Mouse (Mus musculus): Measurements from ENCODE around the gene Gm4969. TPM values are rescaled to one million over a fixed set of nuclear protein-coding genes. Genes with fewer than 3 reads are reported as not detected.

The Gm4969 gene
- polyA plus RNA-seq, 1 experiment from 2014 or later, result 2.2 TPM

DNA sequence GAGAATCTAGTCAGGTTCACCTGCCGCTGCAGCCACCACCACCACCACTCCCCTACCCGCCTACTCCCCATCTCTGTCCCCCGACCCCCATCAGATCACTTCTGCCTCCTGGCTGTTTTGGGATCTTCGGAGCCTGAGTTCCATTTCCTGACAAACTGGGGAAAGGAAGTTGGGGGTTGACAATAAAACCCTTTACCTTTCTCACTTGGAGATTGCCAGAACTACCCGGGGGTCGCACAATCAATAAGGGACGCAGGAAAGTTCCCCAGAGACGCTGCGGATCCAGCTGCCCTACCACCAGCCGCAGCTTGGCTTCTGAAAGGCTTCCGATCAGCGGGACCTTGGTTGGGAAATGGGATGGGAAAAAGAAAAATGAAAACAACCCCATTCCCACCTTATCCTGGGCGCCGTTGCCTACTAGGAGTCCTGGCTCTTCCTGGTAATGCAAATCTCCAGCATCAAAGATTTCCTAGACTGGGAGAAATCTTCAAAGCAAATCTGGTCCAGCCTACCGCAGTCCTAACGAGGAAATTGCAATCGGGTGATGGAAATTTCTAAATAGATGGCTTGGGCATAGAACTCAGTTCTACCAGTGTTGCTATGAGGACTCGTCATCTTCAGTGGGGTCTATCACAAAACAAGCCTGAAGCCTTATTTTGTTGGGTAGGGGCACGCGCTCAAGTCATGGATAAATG is 30.2 kb upstream of the Gm4969 start:
- WGBS (ENCODE audit: insufficient replicate concordance), result 14% methylated on average over 20 of the region's 20 CpGs
- Histone ChIP-seq H3K4me2 (peak overlapping the region; percentile 79), H3K9ac (ENCODE audit: low read depth, low read length) (peak overlapping the region; percentile 66), H3K4me1 (ENCODE audit: control insufficient read depth, insufficient read depth, low read length) (peaks cover 14% of the 10 kb centered on the region), H3K27me3 (ENCODE audit: control insufficient read depth, insufficient read depth, low read length) (no peaks in the 10 kb centered on the region), H3K27ac (ENCODE audit: low read depth, low read length) (peak overlapping the region; percentile 73; the same call in 1 of the 2 replicates), H3K4me3 (ENCODE audit: low read depth, low read length) (peak overlapping the region; percentile 70), H3K9me3 (replicated peaks; ENCODE audit: control insufficient read depth, low read length) (no peaks in the 10 kb centered on the region), H3K36me3 (ENCODE audit: control insufficient read depth, insufficient read depth, low read length) (peaks cover 14% of the 10 kb centered on the region)
- ATAC-seq (replicated peaks; ENCODE audit: insufficient number of reproducible peaks, low FRiP score, low TSS enrichment), result no peak

DNA sequence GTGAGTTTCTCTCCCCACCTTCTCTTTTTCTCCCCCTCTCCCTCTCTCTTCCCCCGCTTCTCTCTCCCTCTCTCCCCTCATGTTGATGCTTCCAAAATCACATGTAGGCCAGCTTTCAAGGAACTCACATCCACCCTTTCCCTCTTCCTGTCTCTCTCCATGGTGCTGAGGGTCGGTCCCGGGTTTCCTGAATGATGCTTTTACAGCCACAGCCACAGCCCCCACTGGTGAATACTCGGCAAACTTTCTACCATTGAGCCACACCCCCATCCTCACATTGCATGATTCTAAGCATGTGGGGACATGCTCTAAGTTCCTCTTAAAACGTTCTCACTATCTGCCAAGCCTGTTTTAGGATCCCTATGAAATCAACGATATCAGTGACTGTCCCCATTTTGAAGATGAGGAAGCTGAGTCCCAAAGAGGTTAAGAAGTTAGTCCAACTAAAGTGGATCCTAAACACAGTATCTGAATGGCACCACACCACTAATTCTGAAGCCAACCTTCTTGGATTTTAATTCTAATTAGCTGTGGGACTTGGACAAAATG is 29.4 kb upstream of the Gm4969 start:
- no peaks in the 10 kb centered on the region for H3K27me3 ChIP-seq (ENCODE audit: control insufficient read depth, insufficient read depth, low read length)
- no peak overlapping the region; the same call in 1 of the 2 replicates for H3K4me2 ChIP-seq
- 46% methylated on average over 6 of the region's 6 CpGs for WGBS (ENCODE audit: insufficient replicate concordance)
- no peak overlapping the region for H3K27ac ChIP-seq (ENCODE audit: low read depth, low read length)
- no peaks in the 10 kb centered on the region for H3K9me3 ChIP-seq (replicated peaks; ENCODE audit: control insufficient read depth, low read length)
- H3K9ac ChIP-seq (ENCODE audit: low read depth, low read length), result no peak overlapping the region
- peaks cover 14% of the 10 kb centered on the region for H3K4me1 ChIP-seq (ENCODE audit: control insufficient read depth, insufficient read depth, low read length)
- peaks cover 7% of the 10 kb centered on the region; the same call in 1 of the 2 replicates for H3K36me3 ChIP-seq (ENCODE audit: control insufficient read depth, insufficient read depth, low read length)
- no peak for ATAC-seq (replicated peaks; ENCODE audit: insufficient number of reproducible peaks, low FRiP score, low TSS enrichment)
- H3K4me3 ChIP-seq (ENCODE audit: low read depth, low read length), result no peak overlapping the region

DNA sequence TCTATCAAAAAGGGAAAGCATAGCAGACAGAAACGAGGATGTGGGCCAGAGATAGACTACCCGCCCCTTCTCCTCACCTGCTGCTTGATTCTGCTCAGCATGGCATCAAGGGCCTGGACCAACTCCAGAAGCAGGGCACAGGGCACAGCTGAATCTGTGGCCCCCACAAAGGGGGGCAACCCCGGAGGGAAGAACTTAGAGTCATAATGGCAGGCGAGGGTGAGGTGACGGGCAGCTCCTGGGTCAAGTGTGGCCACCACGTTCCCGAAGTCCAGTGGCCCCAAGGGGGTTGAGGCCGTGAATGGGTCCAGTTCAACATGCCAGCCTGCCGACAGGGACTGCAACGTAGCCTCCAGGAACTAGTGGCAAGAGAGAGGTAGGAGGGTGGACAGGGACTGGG is 28.6 kb upstream of the Gm4969 start:
- no peak overlapping the region for H3K4me2 ChIP-seq
- peaks cover 5% of the 10 kb centered on the region; the same call in 1 of the 2 replicates for H3K36me3 ChIP-seq (ENCODE audit: control insufficient read depth, insufficient read depth, low read length)
- H3K4me3 ChIP-seq (ENCODE audit: low read depth, low read length), result no peak overlapping the region
- no peaks in the 10 kb centered on the region for H3K27me3 ChIP-seq (ENCODE audit: control insufficient read depth, insufficient read depth, low read length)
- no peak overlapping the region for H3K27ac ChIP-seq (ENCODE audit: low read depth, low read length)
- H3K9ac ChIP-seq (ENCODE audit: low read depth, low read length), result no peak overlapping the region
- no peak for ATAC-seq (replicated peaks; ENCODE audit: insufficient number of reproducible peaks, low FRiP score, low TSS enrichment)
- no peaks in the 10 kb centered on the region for H3K9me3 ChIP-seq (replicated peaks; ENCODE audit: control insufficient read depth, low read length)
- 85% methylated on average over 10 of the region's 10 CpGs for WGBS (ENCODE audit: insufficient replicate concordance)
- H3K4me1 ChIP-seq (ENCODE audit: control insufficient read depth, insufficient read depth, low read length), result peaks cover 14% of the 10 kb centered on the region

DNA sequence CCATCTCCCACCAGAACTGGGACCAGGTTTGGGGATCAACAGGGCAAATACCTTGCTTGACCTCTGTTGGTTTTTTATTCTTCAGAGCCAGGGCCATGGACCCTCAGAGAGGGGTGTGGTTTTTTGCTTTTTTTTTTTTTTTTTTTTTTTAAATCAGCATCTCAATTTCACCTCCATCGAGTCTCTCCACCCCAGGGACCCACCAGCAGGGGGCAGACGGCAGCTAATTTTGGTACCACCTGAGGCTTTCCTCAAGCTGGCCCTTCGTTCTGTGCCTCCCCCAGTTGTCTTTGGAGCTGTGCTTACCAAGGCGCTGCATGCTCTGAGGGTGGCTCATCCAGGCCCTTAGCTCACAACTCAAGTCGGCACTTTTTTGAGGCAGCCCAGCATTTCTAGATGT is 19.2 kb upstream of the Gm4969 start:
- Histone ChIP-seq H3K9ac (ENCODE audit: low read depth, low read length) (no peak overlapping the region), H3K27me3 (ENCODE audit: control insufficient read depth, insufficient read depth, low read length) (no peaks in the 10 kb centered on the region), H3K36me3 (ENCODE audit: control insufficient read depth, insufficient read depth, low read length) (peaks cover 32% of the 10 kb centered on the region), H3K9me3 (replicated peaks; ENCODE audit: control insufficient read depth, low read length) (no peaks in the 10 kb centered on the region), H3K27ac (ENCODE audit: low read depth, low read length) (no peak overlapping the region), H3K4me3 (ENCODE audit: low read depth, low read length) (no peak overlapping the region), H3K4me2 (no peak overlapping the region), H3K4me1 (ENCODE audit: control insufficient read depth, insufficient read depth, low read length) (no peaks in the 10 kb centered on the region)
- no peak for ATAC-seq (replicated peaks; ENCODE audit: insufficient number of reproducible peaks, low FRiP score, low TSS enrichment)
- 47% methylated on average over 5 of the region's 5 CpGs for WGBS (ENCODE audit: insufficient replicate concordance)

DNA sequence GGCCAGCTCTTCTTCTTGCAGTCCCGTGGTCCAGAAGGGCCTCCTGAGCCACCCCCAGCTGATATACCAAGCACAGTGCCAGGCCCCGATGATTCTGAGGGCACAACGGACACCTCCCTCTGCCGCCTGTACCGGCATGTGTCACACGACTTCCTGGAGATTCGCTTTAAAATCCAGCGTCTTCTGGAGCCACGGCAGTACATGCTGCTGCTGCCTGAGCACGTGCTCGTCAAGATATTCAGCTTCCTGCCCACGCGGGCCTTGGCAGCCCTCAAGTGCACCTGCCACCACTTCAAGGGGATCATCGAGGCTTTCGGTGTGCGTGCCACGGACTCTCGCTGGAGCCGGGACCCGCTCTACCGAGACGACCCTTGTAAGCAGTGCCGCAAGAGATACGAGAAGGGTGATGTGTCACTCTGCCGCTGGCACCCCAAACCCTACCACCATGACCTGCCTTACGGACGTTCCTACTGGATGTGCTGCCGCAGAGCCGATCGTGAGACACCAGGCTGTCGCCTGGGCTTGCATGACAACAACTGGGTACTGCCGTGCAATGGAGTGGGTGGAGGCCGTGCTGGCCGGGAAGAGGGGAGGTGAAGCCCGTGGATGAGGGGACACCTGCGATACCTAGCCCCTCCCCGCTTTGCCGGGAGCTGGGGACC is 18.6 kb upstream of the Gm4969 start:
- Histone ChIP-seq H3K27me3 (ENCODE audit: control insufficient read depth, insufficient read depth, low read length) (no peaks in the 10 kb centered on the region), H3K4me2 (no peak overlapping the region)
- ATAC-seq (replicated peaks; ENCODE audit: insufficient number of reproducible peaks, low FRiP score, low TSS enrichment), result no peak

DNA sequence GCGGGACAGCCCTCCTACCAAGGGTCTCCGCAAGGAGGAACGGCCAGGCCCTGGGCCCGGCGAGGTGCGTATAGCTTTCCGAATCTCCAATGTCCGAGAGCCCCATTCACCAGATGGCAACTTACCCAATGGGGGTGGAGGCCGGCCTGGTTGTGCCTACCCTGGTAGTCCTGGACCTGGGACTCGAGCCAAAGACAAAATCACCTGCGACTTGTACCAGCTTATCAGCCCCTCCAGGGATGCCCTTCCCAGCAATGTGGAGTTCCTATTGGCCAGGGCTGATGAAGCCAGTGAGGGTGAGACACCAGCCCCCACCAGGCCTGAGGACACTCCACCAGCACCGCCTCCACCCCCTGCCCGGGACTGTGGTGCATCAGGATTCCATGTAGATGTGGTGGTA is 18.0 kb upstream of the Gm4969 start:
- Histone ChIP-seq H3K36me3 (ENCODE audit: control insufficient read depth, insufficient read depth, low read length) (peaks cover 32% of the 10 kb centered on the region), H3K4me2 (no peak overlapping the region)
- WGBS (ENCODE audit: insufficient replicate concordance), result 98% methylated on average over 13 of the region's 13 CpGs

More for the DNA sequence above, 18.6 kb upstream of the Gm4969 start:
- peaks cover 32% of the 10 kb centered on the region for H3K36me3 ChIP-seq (ENCODE audit: control insufficient read depth, insufficient read depth, low read length)
- H3K4me1 ChIP-seq (ENCODE audit: control insufficient read depth, insufficient read depth, low read length), result peaks cover 3% of the 10 kb centered on the region; the same call in 1 of the 2 replicates
- H3K9ac ChIP-seq (ENCODE audit: low read depth, low read length), result no peak overlapping the region
- no peaks in the 10 kb centered on the region for H3K9me3 ChIP-seq (replicated peaks; ENCODE audit: control insufficient read depth, low read length)
- H3K27ac ChIP-seq (ENCODE audit: low read depth, low read length), result no peak overlapping the region
- 87% methylated on average over 38 of the region's 38 CpGs for WGBS (ENCODE audit: insufficient replicate concordance)
- H3K4me3 ChIP-seq (ENCODE audit: low read depth, low read length), result no peak overlapping the region

DNA sequence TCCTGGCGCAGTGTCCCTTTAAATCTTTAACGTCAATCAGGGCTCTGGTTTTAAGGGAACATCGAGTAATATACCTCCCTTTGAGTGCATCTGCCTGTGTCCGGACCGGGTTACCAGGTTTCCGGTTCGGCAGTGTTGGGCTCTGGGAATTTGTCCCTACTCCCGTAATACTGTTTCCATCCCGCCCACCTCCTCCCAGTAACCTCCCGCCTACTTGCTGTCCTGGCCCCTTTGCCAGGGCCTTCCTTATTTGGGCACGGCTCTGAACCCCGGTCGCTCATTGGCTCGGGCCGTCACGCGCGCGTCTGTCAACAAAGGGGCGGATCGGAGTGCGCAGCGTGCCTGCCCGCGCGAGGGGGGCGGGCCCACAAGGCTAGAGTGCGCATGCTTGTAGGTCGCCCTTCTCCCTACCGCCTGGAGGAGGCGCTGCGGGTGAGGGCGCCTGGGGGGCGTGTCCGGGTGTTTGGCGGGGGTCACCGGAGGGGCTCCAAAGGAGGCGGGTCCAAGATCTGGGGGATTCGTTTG is 13.2 kb upstream of the Gm4969 start:
- under 1% methylated on average over 39 of the region's 39 CpGs for WGBS (ENCODE audit: insufficient replicate concordance)
- Histone ChIP-seq H3K9me3 (replicated peaks; ENCODE audit: control insufficient read depth, low read length) (no peaks in the 10 kb centered on the region), H3K9ac (ENCODE audit: low read depth, low read length) (peak overlapping the region; percentile 68), H3K4me3 (ENCODE audit: low read depth, low read length) (peak overlapping the region; percentile 45), H3K4me2 (peak overlapping the region; percentile 69), H3K36me3 (ENCODE audit: control insufficient read depth, insufficient read depth, low read length) (peaks cover 13% of the 10 kb centered on the region), H3K4me1 (ENCODE audit: control insufficient read depth, insufficient read depth, low read length) (peaks cover 5% of the 10 kb centered on the region; the same call in 1 of the 2 replicates), H3K27ac (ENCODE audit: low read depth, low read length) (peak overlapping the region; percentile 75), H3K27me3 (ENCODE audit: control insufficient read depth, insufficient read depth, low read length) (no peaks in the 10 kb centered on the region)
- ATAC-seq (replicated peaks; ENCODE audit: insufficient number of reproducible peaks, low FRiP score, low TSS enrichment), result peak; percentile 96

More for the DNA sequence above, 18.0 kb upstream of the Gm4969 start:
- Histone ChIP-seq H3K9me3 (replicated peaks; ENCODE audit: control insufficient read depth, low read length) (no peaks in the 10 kb centered on the region), H3K4me3 (ENCODE audit: low read depth, low read length) (no peak overlapping the region), H3K27ac (ENCODE audit: low read depth, low read length) (no peak overlapping the region), H3K27me3 (ENCODE audit: control insufficient read depth, insufficient read depth, low read length) (no peaks in the 10 kb centered on the region), H3K4me1 (ENCODE audit: control insufficient read depth, insufficient read depth, low read length) (peaks cover 5% of the 10 kb centered on the region; the same call in 1 of the 2 replicates), H3K9ac (ENCODE audit: low read depth, low read length) (no peak overlapping the region)
- no peak for ATAC-seq (replicated peaks; ENCODE audit: insufficient number of reproducible peaks, low FRiP score, low TSS enrichment)

DNA sequence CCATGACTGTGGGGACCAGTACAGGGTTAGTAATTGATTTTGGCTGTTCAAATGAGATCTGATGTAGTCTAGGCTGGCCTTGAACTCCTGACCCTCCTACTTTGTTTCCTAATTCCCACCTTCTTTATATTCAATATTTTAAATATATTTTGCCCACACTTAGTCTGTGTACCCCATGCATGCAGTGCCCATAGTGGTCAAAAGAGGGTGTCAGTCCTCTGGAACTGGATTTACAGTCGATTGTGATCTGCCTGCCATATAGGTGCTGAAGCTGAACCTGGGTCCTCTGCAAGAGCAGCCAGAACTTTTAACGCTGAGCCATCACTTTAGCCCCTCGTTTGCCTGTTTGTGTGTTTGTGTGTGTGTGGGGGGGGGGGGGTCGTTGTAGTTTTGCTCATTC is 12.5 kb upstream of the Gm4969 start:
- Histone ChIP-seq H3K9me3 (replicated peaks; ENCODE audit: control insufficient read depth, low read length) (no peaks in the 10 kb centered on the region), H3K36me3 (ENCODE audit: control insufficient read depth, insufficient read depth, low read length) (peaks cover 6% of the 10 kb centered on the region), H3K4me1 (ENCODE audit: control insufficient read depth, insufficient read depth, low read length) (peaks cover 5% of the 10 kb centered on the region; the same call in 1 of the 2 replicates), H3K27me3 (ENCODE audit: control insufficient read depth, insufficient read depth, low read length) (no peaks in the 10 kb centered on the region), H3K4me2 (peak overlapping the region; percentile 69), H3K9ac (ENCODE audit: low read depth, low read length) (peak overlapping the region; percentile 47; the same call in 1 of the 2 replicates), H3K27ac (ENCODE audit: low read depth, low read length) (peak overlapping the region; percentile 75), H3K4me3 (ENCODE audit: low read depth, low read length) (peak overlapping the region; percentile 45)
- no peak for ATAC-seq (replicated peaks; ENCODE audit: insufficient number of reproducible peaks, low FRiP score, low TSS enrichment)
- 28% methylated on average over 4 of the region's 4 CpGs for WGBS (ENCODE audit: insufficient replicate concordance)

Data from heart, embryonic 11.5 days (tissue).